Mouse (Mus musculus) liver, embryonic 11.5 days (tissue): ENCODE results near the gene Cldn6. TPM values are rescaled to one million over a fixed set of nuclear protein-coding genes. Genes with fewer than 3 reads are reported as not detected.

Source experiments
- ATAC-seq: fragments of 200-750 bp; cut with Nextera tagmentation; replicated peaks from 2 replicates; pipeline ENCODE4 v1.8.0; 2017; ENCODE audit warnings: moderate number of reproducible peaks, mild to moderate bottlenecking, moderate TSS enrichment, moderate library complexity; ENCODE audit not compliant: low FRiP score
- DNase-seq: peaks from one replicate; pipeline ENCODE4 v3.0.0-alpha.2; 2017; ENCODE audit warnings: low spot score
- H3K27ac ChIP-seq: fragments of 300-500 bp; sonication (generic); 2 replicates; pipeline ENCODE4 v1.5.1; 2014; ENCODE audit warnings: mild to moderate bottlenecking, low read depth, low read length, control low read depth
- H3K27me3 ChIP-seq: fragments of 300-500 bp; sonication (generic); replicated peaks from 2 replicates; pipeline ENCODE4 v1.6.1; 2014; ENCODE audit warnings: low read length, mixed read lengths; ENCODE audit not compliant: control insufficient read depth, insufficient read depth
- H3K36me3 ChIP-seq: fragments of 300-500 bp; sonication (generic); 2 replicates; pipeline ENCODE4 v1.6.1; 2014; ENCODE audit warnings: mild to moderate bottlenecking, low read length, moderate library complexity, mixed read lengths; ENCODE audit not compliant: control insufficient read depth, insufficient read depth
- H3K4me1 ChIP-seq: fragments of 300-500 bp; sonication (generic); replicated peaks from 2 replicates; pipeline ENCODE4 v1.6.1; 2014; ENCODE audit warnings: low read length, mixed read lengths; ENCODE audit not compliant: control insufficient read depth, insufficient read depth
- H3K4me2 ChIP-seq: fragments of 300-500 bp; sonication (generic); 2 replicates; pipeline ENCODE4 v1.6.1; 2014; ENCODE audit warnings: mild to moderate bottlenecking, control low read depth, moderate library complexity
- H3K4me3 ChIP-seq: fragments of 300-500 bp; sonication (generic); 2 replicates; pipeline ENCODE4 v1.5.1; 2014; ENCODE audit warnings: low read depth, low read length, control low read depth
- H3K9ac ChIP-seq: fragments of 300-500 bp; sonication (generic); 2 replicates; pipeline ENCODE4 v1.6.1; 2014; ENCODE audit warnings: low read depth, low read length, control low read depth
- H3K9me3 ChIP-seq: fragments of 300-500 bp; sonication (generic); 2 replicates; pipeline ENCODE4 v1.6.1; 2016; ENCODE audit warnings: low read length, inconsistent platforms, mixed read lengths; ENCODE audit not compliant: control insufficient read depth
- WGBS: fragments of 180-500 bp; shearing (Covaris S2); extraction: QIAGEN DNeasy Blood & Tissue Kit; methylation state at CpG from one replicate; pipeline ENCODE4 v1.1.7; 2014; 5-methylcytosine and 5-hydroxymethylcytosine counted together
- polyA plus RNA-seq: library from polyadenylated mRNA; unstranded; fragments of >200 nt; fragmentation: Nextera tagmentation; extraction: Ambion mirVana; gene quantifications from 2 replicates; pipeline ENCODE4 v1.2.1, GENCODE M21; 2014

Cldn6 gene
- polyA plus RNA-seq, 1 experiment from 2014 or later = 9.9 TPM

DNA sequence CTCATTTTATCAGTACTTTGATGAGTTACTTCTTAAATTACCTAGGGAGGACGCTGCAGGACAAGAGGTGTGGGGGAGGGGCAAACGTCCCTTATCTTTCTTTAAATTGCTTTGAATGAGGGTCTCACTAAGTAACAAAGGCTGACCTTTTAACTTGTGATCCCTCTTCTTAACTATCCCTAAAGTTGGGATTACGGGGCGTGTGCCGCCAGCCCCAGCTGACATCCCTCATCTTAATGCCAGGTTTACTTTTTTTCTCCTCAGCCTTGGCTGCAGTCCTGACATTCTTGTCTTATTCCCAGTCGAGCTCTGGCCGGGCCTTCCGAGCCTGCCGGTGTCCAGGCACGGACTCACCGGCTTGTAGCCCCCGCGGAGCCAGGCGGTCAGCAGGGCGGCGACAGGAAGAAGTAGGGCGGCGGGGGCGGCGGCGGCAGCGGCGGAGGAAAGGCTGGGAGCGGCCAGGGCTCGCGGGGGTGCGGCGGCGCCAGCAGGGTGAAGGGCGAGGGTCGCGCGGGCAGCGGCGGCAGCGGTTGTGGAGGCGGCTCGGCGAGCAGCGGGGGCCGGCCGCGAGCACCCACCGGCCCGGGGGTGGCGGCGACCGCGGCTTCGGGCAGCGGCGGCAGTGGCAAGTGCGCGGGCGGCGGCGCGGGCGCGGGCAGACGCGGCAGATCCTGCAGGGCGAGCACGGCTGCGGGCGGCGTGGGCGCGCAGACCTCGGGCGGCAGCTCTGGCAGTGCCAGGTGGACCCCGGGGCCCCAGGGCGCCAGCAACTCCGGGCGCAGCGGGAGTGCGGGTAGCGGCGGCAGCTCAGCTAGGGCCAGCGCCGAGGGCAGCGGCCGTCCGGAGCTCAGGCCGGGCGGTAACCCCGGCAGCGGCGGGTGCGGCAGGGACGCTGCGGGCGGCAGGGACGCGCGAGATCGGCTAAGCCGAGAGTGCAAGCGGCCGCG, 20.4 kb downstream of the Cldn6 start:
- Histone ChIP-seq H3K4me1 (peaks cover 3% of the 10 kb centered on the region; the same call in 1 of the 2 replicates), H3K27ac (no peak overlapping the region), H3K4me3 (peak overlapping the region; percentile 72), H3K9ac (peak overlapping the region; percentile 50), H3K9me3 (no peaks in the 10 kb centered on the region), H3K27me3 (peaks cover 44% of the 10 kb centered on the region), H3K4me2 (peak overlapping the region; percentile 98), H3K36me3 (no peaks in the 10 kb centered on the region)
- DNase-seq (peak; percentile 58), ATAC-seq (no peak; the same call in none of the 2 replicates)
- under 1% methylated on average over 95 of the region's 101 CpGs for WGBS

DNA sequence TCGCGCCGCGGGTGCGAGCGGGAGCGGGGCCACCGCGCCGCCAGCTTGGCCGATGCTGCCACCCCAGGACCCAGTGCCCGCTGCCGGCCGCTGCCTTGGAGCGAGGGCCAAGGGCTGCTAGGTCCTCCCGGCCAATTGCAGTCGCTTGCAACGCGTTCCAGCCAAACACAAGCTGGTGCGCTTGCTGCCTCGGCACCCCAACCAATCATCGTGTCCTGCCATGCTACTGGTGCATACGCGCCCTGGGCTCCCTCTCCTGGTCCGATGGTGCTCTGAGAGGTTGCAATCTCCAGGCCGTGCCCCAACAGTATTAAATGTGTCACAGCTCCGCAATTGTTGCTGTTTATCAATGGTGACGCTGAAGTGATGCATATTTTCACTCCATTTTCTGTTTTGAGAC, 21.0 kb downstream of the Cldn6 start:
- DNase-seq = peak; percentile 73
- no peaks in the 10 kb centered on the region for H3K9me3 ChIP-seq
- H3K27ac ChIP-seq = no peak overlapping the region
- H3K36me3 ChIP-seq = no peaks in the 10 kb centered on the region
- H3K4me2 ChIP-seq = peak overlapping the region; percentile 98
- ATAC-seq = peak; percentile 93
- peaks cover 42% of the 10 kb centered on the region for H3K27me3 ChIP-seq
- H3K4me1 ChIP-seq = peaks cover 3% of the 10 kb centered on the region; the same call in 1 of the 2 replicates
- no peak overlapping the region for H3K9ac ChIP-seq
- 0% methylated on average over 16 of the region's 28 CpGs for WGBS
- H3K4me3 ChIP-seq = peak overlapping the region; percentile 72

DNA sequence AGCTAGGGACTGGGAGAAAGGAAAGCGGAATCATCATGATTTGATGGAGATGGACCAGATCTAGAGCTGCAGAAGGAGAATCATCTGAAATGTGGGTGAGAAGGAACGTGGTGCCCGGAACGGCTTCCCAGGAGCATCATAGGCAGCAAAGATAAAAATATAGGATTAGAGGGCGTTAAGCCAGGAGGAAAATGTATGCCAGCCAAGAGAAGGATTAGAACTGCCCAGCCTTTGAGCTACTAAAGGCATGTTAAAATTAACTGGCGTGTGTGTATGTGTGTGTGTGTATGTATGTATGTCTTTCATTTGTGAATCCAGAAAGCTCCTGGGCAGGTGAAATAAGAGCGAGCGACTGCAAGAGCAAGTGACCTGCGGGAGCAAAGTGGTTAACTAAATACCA, 24.3 kb downstream of the Cldn6 start:
- no peaks in the 10 kb centered on the region for H3K9me3 ChIP-seq
- WGBS = 80% methylated on average over 9 of the region's 9 CpGs
- H3K27ac ChIP-seq = no peak overlapping the region
- H3K4me1 ChIP-seq = 0 out of 2 replicates have a peak, but pooled peaks cover 3% of the 10 kb centered on the region
- H3K27me3 ChIP-seq = peaks cover 32% of the 10 kb centered on the region
- H3K4me3 ChIP-seq = no peak overlapping the region
- no peak for ATAC-seq
- H3K9ac ChIP-seq = no peak overlapping the region
- H3K4me2 ChIP-seq = no peak overlapping the region
- no peak for DNase-seq
- H3K36me3 ChIP-seq = no peaks in the 10 kb centered on the region

- DNase-seq (no peak), ATAC-seq (no peak)
- no peak overlapping the region for H3K4me3 ChIP-seq
- no peak overlapping the region for H3K4me2 ChIP-seq
- peaks cover 17% of the 10 kb centered on the region for H3K27me3 ChIP-seq
- H3K36me3 ChIP-seq = no peaks in the 10 kb centered on the region
- H3K27ac ChIP-seq = no peak overlapping the region
- no peak overlapping the region for H3K9ac ChIP-seq
- no peaks in the 10 kb centered on the region for H3K4me1 ChIP-seq
- WGBS = 62% methylated on average over 7 of the region's 7 CpGs
- H3K9me3 ChIP-seq = no peaks in the 10 kb centered on the region
Observed at GRCm38 (mm10) chr17:23704741-23705140, 25.7 kb downstream of the Cldn6 start.

DNA sequence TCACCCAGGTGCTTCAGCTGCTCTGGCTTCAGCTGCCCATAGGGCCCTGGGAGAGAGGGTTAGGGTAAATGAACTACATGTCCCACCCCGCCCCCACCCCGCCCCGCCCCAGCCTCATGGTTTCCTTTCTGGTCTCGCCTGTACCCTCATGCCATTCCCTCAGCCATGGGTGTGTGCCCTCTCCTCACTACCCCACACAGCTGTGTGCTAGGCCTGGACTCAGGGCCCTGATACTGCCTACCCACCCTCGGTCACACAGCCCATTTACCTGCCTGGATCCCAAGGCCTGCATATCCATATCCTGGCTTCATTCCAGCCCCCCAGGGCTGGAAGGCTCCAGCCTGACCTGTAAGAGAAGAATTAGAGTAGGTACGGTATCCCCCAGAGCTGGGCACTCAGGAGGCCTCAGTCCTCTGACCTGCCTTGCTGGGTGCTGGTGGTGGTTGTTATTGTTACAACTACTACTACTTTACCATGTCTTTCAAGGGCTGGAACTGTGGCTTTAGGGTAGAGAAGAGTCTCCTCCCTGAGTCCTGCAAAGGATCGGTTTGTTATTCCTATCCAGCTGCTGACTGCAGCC, 26.6 kb downstream of the Cldn6 start:
- Histone ChIP-seq H3K4me3 (no peak overlapping the region), H3K9ac (no peak overlapping the region), H3K4me2 (no peak overlapping the region), H3K4me1 (no peaks in the 10 kb centered on the region), H3K27ac (no peak overlapping the region), H3K27me3 (peaks cover 10% of the 10 kb centered on the region), H3K36me3 (no peaks in the 10 kb centered on the region), H3K9me3 (no peaks in the 10 kb centered on the region)
- no peak for ATAC-seq
- 70% methylated on average over 7 of the region's 7 CpGs for WGBS
- DNase-seq = no peak

- H3K9me3 ChIP-seq = no peaks in the 10 kb centered on the region
- WGBS = 0% methylated on average over 3 of the region's 3 CpGs
- H3K36me3 ChIP-seq = no peaks in the 10 kb centered on the region
- H3K27me3 ChIP-seq = peaks cover 4% of the 10 kb centered on the region
- no peaks in the 10 kb centered on the region for H3K4me1 ChIP-seq
- DNase-seq (peak; percentile 71), ATAC-seq (peak; percentile 60; the same call in 1 of the 2 replicates)
- H3K4me2 ChIP-seq = no peak overlapping the region
- H3K4me3 ChIP-seq = no peak overlapping the region
- no peak overlapping the region for H3K27ac ChIP-seq
- H3K9ac ChIP-seq = no peak overlapping the region
Observed at GRCm38 (mm10) chr17:23706212-23706611, 27.2 kb downstream of the Cldn6 start.

DNA sequence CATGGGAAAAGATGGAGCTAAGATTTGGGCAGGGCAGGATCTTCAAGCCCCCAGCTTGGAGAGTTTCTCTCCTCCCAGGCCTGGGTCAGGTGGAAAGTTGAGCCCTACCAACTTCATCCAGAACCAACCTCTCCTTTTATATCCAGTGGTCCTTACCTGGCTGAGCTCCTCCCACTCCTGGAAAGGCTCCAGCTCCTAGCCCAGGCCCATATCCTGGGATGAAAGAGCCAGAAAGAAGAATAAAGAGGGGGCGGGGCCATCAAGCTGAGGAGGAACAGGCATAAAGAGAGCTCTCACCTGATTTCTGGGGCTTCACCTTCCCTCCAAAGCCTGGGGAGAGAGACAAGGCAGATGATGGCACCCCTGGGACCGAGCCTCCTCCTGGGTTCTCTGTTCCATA, 38.0 kb downstream of the Cldn6 start:
- Histone ChIP-seq H3K9me3 (no peaks in the 10 kb centered on the region), H3K4me3 (no peak overlapping the region), H3K27ac (no peak overlapping the region), H3K36me3 (no peaks in the 10 kb centered on the region), H3K27me3 (no peaks in the 10 kb centered on the region), H3K9ac (no peak overlapping the region), H3K4me2 (no peak overlapping the region), H3K4me1 (no peaks in the 10 kb centered on the region)
- ATAC-seq = no peak
- 51% methylated on average over 2 of the region's 2 CpGs for WGBS
- DNase-seq = no peak

- no peaks in the 10 kb centered on the region for H3K4me1 ChIP-seq
- no peaks in the 10 kb centered on the region for H3K9me3 ChIP-seq
- WGBS = 25% methylated on average over 1 of the region's 1 CpGs
- 0 out of 2 replicates have a peak, but pooled peaks have one; percentile 11 for ATAC-seq
- H3K4me3 ChIP-seq = no peak overlapping the region
- DNase-seq = no peak
- H3K36me3 ChIP-seq = no peaks in the 10 kb centered on the region
- no peaks in the 10 kb centered on the region for H3K27me3 ChIP-seq
- H3K4me2 ChIP-seq = no peak overlapping the region
- H3K9ac ChIP-seq = no peak overlapping the region
- H3K27ac ChIP-seq = no peak overlapping the region
Observed at GRCm38 (mm10) chr17:23719455-23719854, 40.4 kb downstream of the Cldn6 start.
